7 mouse cellular contexts compared by ENCODE assay signal in the genomic region with DNA sequence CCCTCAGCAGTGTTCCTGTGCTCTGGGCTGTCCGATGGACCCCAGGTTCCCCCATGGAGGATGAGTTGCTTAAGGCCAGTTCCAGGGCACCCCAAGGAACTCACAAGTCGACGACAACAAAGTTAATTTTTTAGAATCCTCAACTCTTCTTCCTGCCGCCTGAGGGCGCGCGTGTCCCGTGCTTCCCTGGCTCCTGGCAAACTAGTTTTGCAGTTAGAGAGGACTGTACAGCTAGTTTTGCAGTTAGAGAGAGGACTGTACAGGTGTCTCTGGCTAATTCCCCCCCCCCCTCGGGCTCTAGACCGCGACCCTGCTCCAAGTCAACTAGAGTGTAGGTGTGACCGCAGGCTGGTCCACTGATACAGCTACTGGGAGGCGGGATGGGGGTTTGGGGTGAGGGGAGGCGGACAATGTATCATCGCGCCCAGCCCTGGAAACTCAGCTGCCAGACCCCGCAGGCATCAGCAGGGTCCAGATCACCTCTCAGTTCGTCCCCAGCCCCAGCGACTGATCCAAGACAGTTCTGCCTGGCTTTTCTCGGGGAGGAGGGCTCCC. TPM values are rescaled to one million over a fixed set of nuclear protein-coding genes. Genes with fewer than 3 reads are reported as not detected.
DNase-seq lines count a peak whose midpoint lies in the region; ATAC-seq and TF ChIP-seq lines count a peak whose summit lies in the region.

No protein-coding gene starts in this region.

- TF ChIP-seq EP300 in ES-Bruce4 (IDR thresholded peaks at IDR 0.05; ENCODE audit: insufficient read depth, low read depth, low read length): 0 out of 2 replicates have a peak, but pooled peaks have one; percentile 27

- ATAC-seq in heart, embryonic 14.5 days (ENCODE audit: insufficient number of reproducible peaks, insufficient read depth, low FRiP score, low read depth): no peak
- ATAC-seq in megakaryocyte progenitor cell, adult 5-6 weeks (replicated peaks; ENCODE audit: poor library complexity): peak; percentile 63

- 18% methylated on average over 20 of the region's 20 CpGs for WGBS in heart, embryonic 14.5 days
- 20% methylated on average over 20 of the region's 20 CpGs for WGBS in large intestine, adult 2 months

- no peak overlapping the region for H3K4me3 ChIP-seq in ES-Bruce4 (ENCODE audit: low read depth, low read length)
- no peak overlapping the region for H3K4me3 ChIP-seq in heart, embryonic 14.5 days (ENCODE audit: control insufficient read depth in 1 of 2, insufficient read depth in 1 of 2, low read depth in 1 of 2, low read length in 2 of 2)

- peak overlapping the region; percentile 80 for H3K9ac ChIP-seq in ES-Bruce4 (ENCODE audit: low read depth, poor library complexity, severe bottlenecking)
- H3K9ac ChIP-seq in heart, embryonic 14.5 days (ENCODE audit: low read length): no peak overlapping the region

- H3K4me2 ChIP-seq in heart, embryonic 14.5 days (ENCODE audit: low read length): peak overlapping the region; percentile 91

- no peaks in the 10 kb centered on the region for H3K27me3 ChIP-seq in ES-Bruce4 (ENCODE audit: control insufficient read depth, insufficient read depth, low read length, poor library complexity, severe bottlenecking)
- no peaks in the 10 kb centered on the region for H3K27me3 ChIP-seq in heart, embryonic 14.5 days (ENCODE audit: control insufficient read depth, insufficient read depth, low read length)

- no peaks in the 10 kb centered on the region for H3K9me3 ChIP-seq in ES-Bruce4 (replicated peaks; ENCODE audit: control insufficient read depth, insufficient read depth, low read length, poor library complexity, severe bottlenecking)
- H3K9me3 ChIP-seq in heart, embryonic 14.5 days (ENCODE audit: control insufficient read depth, low read length): no peaks in the 10 kb centered on the region

- TF ChIP-seq CTCF in ES-Bruce4 (IDR thresholded peaks at IDR 0.05; ENCODE audit: low read depth, low read length): peak; percentile 96

- peaks cover 2% of the 10 kb centered on the region for H3K4me1 ChIP-seq in ES-Bruce4 (ENCODE audit: control insufficient read depth, insufficient read depth, low read length)
- peaks cover 12 to 20% of the 10 kb centered on the region in 2 experiments for H3K4me1 ChIP-seq in heart, embryonic 14.5 days (ENCODE audit: control insufficient read depth in 2 of 2, insufficient read depth in 2 of 2, low read length in 2 of 2)

- peaks cover 9% of the 10 kb centered on the region; the same call in 1 of the 2 replicates for H3K36me3 ChIP-seq in ES-Bruce4 (ENCODE audit: control insufficient read depth, insufficient read depth, low read length, poor library complexity, severe bottlenecking)
- peaks cover 20% of the 10 kb centered on the region for H3K36me3 ChIP-seq in heart, embryonic 14.5 days (ENCODE audit: control insufficient read depth, insufficient read depth, low read length)

- no peak overlapping the region for H3K27ac ChIP-seq in ES-Bruce4 (ENCODE audit: insufficient read depth, low read length)
- no peak overlapping the region for H3K27ac ChIP-seq in heart, embryonic 14.5 days (replicated peaks in 1 of 2; ENCODE audit: control insufficient read depth in 1 of 2, insufficient read depth in 1 of 2, low read depth in 2 of 2, low read length in 2 of 2)

- DNase-seq in adrenal gland, adult 2 months: peak; percentile 71
- DNase-seq in embryo, embryonic 9.5 days (ENCODE audit: extremely low spot score): peak; percentile 72
- DNase-seq in large intestine, adult 2 months (ENCODE audit: low read depth, low spot score): peak; percentile 39
- DNase-seq in spleen, adult 18-20 months: peak; percentile 60 to 79

- no peak for TF ChIP-seq POLR2A in ES-Bruce4 (IDR thresholded peaks at IDR 0.05; ENCODE audit: insufficient read depth, low read length)

RNA-seq across cellular contexts. Expression of gene Fam207a, which starts 1.6 kb away (rescaled TPM):
- 23.2 and 24.3 TPM in 2 replicates for polyA plus RNA-seq in ES-Bruce4 (2011; ENCODE audit: insufficient read depth, insufficient read length, low read depth, missing spikeins)
- 10 to 100 TPM; 17.9 to 21.0 TPM for total RNA-seq in adrenal gland, adult 2 months (2021)
- 26.4 and 30.5 TPM in 2 replicates for polyA plus RNA-seq in adrenal gland, adult 2 months (2012; rRNA removed)
- 23.0 TPM in 2 replicates for polyA plus RNA-seq in heart, embryonic 14.5 days (2014; fragmentation: Nextera tagmentation; extraction: Ambion mirVana)
- polyA plus RNA-seq in large intestine, adult 2 months (2012; rRNA removed): 31.2 and 32.0 TPM in 2 replicates
- 9.1 and 9.9 TPM in 2 replicates for total RNA-seq in megakaryocyte progenitor cell, adult 5-6 weeks (2015)
- 28.8 and 38.1 TPM in 2 replicates for total RNA-seq in megakaryocyte progenitor cell, adult 5-6 weeks (2017)

RNA-seq across cellular contexts. Expression of gene Itgb2, which starts 12.9 kb away (rescaled TPM):
- polyA plus RNA-seq in ES-Bruce4 (2011; ENCODE audit: insufficient read depth, insufficient read length, low read depth, missing spikeins): 0.61 and 0.82 TPM in 2 replicates
- total RNA-seq in adrenal gland, adult 2 months (2021): 1 to 10 TPM; 9.5 to 9.8 TPM
- polyA plus RNA-seq in adrenal gland, adult 2 months (2012; rRNA removed): 5.1 and 7.4 TPM in 2 replicates
- 1.5 and 2.4 TPM in 2 replicates for polyA plus RNA-seq in heart, embryonic 14.5 days (2014; fragmentation: Nextera tagmentation; extraction: Ambion mirVana)
- polyA plus RNA-seq in large intestine, adult 2 months (2012; rRNA removed): 19.2 and 25.3 TPM in 2 replicates
- 37.2 and 37.9 TPM in 2 replicates for total RNA-seq in megakaryocyte progenitor cell, adult 5-6 weeks (2015)
- total RNA-seq in megakaryocyte progenitor cell, adult 5-6 weeks (2017): 35.1 and 42.0 TPM in 2 replicates
